Mouse (Mus musculus): ENCODE measurements around the gene Swap70.

GRCm38 (mm10) chr7:110197176-110197575 lies 24.3 kb upstream of the Swap70 start:
- no peak for TF ChIP-seq CTCF (IDR thresholded peaks at IDR 0.05)
- no peak for TF ChIP-seq EP300 (IDR thresholded peaks at IDR 0.05)

All from lung, postnatal 0 days (tissue).